Mouse (Mus musculus) erythroid progenitor cell, adult 5-6 weeks (primary cell): ENCODE results near the gene Pkp3. TPM values are rescaled to one million over a fixed set of nuclear protein-coding genes. Genes with fewer than 3 reads are reported as not detected.

Source experiments
- ATAC-seq: replicated peaks from 2 replicates; pipeline ENCODE4 v1.8.0; 2016; ENCODE audit warnings: moderate number of reproducible peaks, mild to moderate bottlenecking, moderate TSS enrichment, inconsistent platforms; ENCODE audit not compliant: poor library complexity, low FRiP score, severe bottlenecking
- total RNA-seq, 2 experiments: library from RNA; stranded (forward) in 1 of 2; stranded (reverse) in 1 of 2; fragments of 150-400 nt in 1 of 2; fragments of 186-747, 209-891 nt in 1 of 2; gene quantifications; 2 replicates each; pipeline versions ENCODE4 v1.2.3 to v1.2.4; 2015 to 2017; ENCODE audit warnings: low replicate concordance in 2 of 2

The Pkp3 gene
- total RNA-seq, 2 experiments from 2014 or later: 0.91 TPM; not detected in 1

DNA sequence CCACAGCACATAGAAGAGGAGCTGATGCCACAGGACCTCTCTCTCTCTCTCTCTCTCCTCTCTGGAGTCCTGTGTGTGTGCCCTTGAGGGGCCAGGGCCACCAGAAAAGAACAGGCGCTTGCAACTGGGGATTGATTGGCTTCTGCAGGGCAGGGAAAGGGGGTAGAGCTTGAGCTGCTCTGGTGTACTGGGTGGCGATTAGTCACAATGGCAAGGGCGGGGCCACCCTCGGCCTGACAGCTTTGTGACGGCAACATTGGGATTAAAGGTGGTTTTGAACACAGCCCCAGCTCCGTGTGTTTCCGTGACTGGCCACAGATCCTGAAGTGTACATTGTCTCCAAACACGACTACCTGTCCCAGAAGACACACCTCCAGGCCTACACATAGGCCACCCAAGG lies 12.2 kb downstream of the Pkp3 start:
- no peak for ATAC-seq

DNA sequence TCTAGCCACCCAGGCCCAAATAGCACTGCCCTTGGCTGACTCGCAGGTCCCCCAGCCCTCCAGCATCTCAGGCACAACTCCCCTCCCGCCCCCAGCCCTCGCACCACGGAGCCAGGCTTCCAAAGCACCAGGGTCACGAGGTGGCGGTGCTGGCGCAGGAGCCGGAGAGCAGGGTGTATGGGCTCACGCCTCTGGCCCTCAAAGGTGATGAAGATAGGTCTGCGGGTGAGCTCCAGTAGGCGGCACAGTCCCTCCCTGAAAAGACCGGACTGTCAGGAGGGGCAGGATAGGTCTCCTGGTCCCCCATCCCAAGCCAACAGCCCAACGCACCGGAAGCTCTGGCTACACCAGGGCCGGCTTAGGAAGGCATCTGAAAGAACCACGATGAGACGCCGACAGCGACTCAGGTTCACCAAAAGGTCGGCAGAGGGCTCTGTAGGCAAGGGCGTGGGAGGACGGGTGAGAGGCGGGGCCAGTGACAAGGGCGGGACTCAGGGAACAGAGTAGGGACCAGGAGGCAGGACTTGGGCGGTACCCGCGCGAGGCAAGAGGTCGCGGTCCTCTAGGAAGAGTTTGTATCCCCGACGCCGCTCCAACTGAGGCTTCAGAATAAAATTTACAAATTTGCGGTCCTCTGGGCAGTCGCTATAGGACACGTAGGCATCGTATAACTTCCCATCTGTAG lies 14.2 kb downstream of the Pkp3 start:
- peak; percentile 95 for ATAC-seq

DNA sequence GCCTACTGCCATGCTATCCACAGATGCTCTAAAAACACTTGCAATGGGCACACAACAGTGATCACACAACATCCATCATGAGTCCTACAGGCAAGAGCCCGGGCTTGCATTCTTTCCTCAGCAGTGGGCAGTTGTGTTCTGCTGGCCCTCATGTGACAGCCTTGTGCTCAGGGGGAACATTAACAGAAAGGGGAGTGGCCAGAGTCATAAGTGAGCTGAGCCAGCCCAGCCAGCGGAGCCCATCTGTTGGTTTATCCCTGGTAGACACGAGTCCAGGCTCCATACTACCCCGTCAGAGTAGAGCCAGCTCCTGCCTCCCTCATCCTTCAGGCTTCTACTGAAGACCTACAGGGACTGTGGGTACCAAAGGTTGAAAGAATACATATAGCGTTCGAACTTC lies 15.9 kb downstream of the Pkp3 start:
- ATAC-seq: no peak

DNA sequence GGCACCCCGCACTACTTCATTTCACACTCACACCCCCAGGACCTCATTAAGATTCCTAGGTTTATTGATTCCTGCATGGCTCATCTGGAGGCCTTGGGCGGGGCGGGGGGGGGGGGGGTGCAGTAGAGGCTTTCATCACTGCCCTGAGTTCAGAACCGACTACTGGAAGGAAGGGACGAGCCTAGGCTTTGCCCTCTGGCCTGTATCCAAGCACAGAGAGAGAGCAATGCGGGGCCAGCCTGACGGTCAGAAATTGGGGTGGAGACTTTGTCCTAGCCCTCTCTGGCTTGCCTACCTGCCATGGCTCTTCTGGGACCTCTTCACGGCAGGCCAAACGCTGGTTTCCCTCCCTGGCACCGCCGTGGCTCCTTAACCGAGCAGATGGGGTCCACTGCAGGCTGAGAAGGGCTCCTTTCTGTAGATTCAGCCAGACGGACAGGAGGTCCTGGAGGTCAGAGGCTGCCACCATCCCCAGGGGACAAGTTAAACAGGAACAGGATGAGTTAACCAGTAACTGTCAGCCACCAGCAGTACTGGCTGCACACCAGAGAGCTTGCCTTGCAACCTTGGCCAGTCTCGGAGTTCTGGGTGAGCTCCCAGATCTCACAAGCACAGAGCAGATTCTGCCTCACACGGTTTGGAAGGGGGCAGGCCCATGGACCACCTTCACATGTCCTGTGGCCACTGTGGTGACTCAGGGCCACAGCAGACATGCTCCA lies 16.6 kb downstream of the Pkp3 start:
- ATAC-seq: no peak

DNA sequence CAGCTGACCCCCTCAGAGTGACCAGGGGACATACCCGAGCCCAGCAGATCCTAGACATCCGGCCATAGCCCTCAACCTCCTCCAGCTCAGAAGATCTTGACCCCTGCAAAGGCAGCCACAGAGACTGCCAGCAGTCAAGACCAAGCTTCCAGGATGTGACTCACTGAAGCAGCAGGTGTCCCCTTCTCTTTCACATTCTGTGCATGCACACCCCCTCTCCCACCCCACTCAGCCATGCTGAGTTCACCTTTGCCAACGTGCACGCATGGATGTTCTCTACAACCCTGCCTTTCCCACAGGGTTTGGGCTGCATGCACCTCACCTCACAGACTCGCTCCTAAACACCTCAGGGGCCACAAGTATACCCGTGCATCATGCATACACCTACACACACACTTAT lies 18.0 kb downstream of the Pkp3 start:
- no peak for ATAC-seq

DNA sequence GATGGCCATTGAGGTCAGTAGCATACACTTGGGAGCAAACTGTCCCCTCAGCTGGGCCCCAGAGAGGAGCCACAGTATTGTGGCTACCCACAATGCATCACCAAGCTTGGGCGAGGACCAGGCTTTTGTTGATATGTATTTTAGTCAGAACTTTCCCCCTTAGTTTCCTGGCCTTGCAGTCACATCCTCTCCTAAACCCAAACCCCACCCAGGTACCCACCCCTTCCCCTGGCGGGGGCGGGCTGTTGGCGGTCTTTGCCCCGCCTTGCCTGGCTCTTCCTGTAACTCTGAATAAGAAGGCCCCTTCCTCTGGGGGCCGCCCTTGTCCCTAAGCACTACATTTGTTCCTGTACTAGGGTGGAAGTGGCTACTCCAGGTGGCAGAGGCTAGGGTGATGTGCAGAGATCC lies 18.6 kb downstream of the Pkp3 start:
- no peak for ATAC-seq

DNA sequence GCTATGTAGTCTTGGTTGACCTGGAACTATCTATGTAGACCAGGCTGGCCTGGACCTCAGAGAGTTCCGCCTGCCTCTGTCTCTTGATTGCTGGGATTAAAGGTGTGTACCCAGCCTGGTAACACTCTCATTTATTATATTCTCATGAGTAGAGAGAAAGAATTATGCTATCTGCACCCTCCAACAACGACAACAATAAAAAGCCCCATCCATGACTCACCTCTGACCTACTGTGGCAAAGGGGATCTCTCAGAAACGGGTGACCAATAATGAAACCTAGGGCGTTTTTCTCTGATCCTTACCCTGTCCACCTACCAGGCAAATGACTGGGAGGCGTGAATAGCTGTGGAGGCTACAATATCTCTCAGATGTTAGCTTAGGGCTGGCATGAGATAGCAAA lies 19.2 kb downstream of the Pkp3 start:
- ATAC-seq: no peak

DNA sequence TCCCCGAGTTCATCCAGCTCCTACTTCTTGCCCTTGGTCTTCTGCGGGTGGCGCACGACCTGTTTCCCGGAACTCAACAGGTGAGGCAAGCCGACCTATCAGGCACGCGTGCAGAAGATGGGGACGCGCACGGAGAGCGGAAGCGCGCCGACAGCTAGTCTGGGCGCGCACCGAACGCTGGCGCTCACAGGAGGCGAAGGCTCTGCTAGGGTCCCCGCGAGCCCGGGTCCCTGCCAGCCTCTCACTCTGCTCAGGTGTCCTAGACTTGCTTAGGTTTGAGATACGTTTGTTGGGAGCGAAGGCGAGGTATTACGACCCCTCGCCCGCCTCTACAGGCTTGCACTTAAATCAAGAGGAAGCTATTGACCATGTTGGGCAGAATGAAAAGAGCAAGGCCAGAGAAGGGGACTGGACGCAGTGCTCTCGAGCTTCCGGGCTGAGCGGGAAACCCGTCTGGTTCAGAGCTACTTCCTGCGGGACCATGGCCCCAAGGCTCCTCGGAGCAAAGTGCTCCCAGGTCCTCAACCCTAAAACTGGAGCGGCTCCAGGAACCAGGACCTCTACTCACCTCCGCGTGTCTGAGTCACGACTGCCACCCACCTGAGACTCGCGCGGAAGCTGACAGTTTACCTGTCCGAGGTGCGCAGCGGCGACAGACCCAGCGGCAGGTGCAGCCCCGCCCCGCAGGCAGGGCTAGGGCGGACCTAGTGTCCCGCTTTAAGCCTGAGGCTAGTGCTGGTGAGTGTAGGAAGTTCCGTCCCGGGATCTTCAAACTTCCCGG lies 22.1 kb downstream of the Pkp3 start, which contains the start of gene Sigirr:
TSS of gene Sigirr (minus strand) at position 662 of the 781 bp plus-strand sequence.
- ATAC-seq: no peak

DNA sequence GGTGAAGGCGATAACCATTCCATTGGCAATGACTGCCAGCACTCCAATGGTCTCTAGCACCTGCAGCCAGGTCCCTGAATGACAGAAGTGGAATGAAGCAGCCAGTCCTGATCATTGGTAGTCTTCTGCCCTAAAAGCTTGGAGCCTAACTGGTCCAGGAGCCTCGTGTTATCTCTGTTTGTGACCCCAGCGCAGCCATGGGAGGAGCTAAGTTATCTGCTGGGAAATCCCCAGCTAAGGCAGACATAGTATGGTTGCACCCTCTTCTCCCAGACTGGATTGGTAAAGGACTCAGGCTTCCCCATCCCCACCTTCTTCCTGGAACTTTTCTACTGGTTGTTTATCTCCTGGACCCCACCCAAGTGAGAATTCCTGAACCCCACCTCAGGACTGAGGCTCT lies 25.1 kb downstream of the Pkp3 start:
- peak; percentile 67; the same call in 1 of the 2 replicates for ATAC-seq

DNA sequence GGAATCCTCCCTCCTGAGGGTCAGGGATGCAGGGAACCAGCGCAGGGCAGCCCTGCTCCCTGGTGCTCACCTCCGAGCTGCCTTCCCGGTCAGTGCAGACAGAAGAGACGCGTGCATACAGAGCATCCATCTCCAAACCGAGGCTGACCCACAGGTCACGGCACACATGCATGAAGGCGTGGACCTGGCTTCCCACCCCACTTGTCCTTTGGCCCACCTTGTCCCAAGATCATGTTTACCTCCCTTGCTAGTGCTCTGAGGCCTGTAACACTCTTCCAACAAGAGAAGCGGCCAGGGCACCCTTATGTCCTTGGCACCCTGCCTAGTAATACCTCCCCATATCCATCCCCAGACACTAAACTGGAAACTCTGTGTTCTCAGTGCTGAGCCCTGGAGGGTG lies 37.9 kb downstream of the Pkp3 start:
- no peak for ATAC-seq

DNA sequence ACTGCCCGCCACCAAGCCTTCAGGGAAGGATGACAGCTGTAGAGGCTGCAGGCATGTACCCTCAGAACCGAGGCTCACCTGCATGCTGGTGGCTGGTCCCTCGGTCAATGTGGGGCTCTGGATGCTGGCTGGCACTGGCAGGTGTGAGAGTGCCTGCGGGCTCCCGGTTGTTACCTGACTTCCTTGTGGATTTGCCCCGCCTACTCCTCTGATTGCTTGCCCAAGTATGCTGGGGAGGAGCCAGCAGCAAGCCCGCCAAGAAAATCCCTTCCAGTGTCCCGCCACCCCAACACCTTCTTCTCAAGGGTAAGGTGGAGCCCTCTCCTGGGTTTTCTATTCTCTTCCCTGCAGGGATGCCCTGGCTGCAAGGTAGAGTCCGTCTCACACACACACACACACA lies 39.6 kb downstream of the Pkp3 start, which contains the start of gene Ano9:
TSS of gene Ano9 (minus strand) at position 171 of the 400 bp plus-strand sequence.
- ATAC-seq: no peak

DNA sequence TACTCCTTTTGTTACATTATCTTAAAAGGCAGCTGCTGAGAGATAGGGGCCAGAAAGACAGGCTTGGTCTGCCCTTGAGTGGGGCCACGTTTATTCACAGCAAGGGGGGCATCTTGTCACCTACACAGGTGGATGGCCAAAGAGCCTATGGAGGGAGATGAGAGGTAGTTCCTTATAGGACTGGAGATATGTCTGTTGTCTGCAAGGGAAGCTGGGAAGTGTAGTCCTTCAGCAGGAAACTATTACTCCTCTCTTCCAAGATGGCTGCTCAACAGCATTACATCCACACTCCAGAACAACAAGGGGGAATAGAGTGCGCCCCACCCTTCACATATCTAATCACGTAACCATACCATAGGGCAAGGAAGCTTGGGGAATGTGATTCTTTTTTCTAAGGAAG lies 41.5 kb downstream of the Pkp3 start:
- no peak for ATAC-seq

DNA sequence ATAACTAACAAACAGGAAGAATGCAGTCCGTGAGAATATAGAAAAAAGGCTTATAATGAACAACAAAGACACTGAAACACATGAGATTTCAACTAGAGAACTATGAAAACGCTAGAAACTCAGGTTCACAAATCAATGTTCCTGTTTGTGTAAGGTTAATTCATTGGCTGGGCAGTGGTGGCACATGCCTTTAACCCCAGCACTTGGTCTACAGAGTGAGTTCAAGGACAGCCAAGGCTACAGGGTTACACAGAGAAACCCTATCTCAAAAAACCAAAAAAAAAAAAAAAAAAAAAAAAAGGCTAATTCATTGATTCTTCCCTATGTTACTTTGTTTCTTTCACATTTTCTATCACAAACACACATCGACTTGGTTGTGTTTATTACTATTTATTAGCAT lies 42.6 kb downstream of the Pkp3 start:
- ATAC-seq: no peak

DNA sequence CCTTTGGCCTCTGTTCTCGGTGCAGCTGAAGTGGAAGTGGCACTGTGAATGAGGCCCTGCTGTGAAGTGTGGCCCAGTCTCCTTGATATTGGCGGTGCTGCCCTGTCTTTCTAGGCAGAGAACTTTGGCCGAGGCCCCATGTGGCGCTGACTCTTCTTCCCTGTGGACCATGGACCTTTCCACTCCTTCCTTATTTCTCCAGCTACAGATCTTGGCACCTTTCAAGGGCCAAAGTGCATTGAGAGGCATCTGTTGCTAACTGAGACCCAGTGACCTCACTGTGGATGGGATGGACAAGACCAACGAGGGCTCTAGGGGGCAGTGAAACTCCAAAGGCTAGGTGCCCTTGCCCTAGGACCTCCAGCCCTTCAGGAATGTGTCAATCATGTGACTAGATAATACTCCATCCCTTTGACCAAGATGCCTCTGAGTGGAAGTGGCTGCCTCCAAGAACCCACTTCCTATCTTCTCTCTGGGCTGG lies 43.1 kb downstream of the Pkp3 start:
- no peak for ATAC-seq

DNA sequence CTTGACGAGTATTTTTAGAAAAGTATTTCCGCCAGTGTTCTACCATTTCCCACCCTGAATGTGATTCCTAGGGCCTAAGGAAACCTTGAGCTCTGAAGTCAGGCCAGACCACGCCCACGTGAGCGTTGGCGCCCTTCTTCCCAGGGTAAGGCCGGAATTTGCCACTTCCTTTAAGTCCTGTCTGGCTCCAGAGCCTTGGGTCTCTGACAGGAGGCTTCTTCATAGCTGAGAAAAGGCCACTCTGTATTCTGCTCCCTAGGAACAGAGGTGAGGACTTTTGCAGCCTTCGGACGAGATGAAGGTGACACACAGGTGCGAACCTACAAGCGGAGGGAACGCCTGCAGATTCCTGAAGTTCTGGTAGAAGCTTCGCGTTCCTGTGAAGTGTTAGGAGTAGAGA lies 44.2 kb downstream of the Pkp3 start, which contains the start of gene Ptdss2:
TSS of gene Ptdss2 (plus strand) at position 138 of the 400 bp plus-strand sequence.
- no peak for ATAC-seq

DNA sequence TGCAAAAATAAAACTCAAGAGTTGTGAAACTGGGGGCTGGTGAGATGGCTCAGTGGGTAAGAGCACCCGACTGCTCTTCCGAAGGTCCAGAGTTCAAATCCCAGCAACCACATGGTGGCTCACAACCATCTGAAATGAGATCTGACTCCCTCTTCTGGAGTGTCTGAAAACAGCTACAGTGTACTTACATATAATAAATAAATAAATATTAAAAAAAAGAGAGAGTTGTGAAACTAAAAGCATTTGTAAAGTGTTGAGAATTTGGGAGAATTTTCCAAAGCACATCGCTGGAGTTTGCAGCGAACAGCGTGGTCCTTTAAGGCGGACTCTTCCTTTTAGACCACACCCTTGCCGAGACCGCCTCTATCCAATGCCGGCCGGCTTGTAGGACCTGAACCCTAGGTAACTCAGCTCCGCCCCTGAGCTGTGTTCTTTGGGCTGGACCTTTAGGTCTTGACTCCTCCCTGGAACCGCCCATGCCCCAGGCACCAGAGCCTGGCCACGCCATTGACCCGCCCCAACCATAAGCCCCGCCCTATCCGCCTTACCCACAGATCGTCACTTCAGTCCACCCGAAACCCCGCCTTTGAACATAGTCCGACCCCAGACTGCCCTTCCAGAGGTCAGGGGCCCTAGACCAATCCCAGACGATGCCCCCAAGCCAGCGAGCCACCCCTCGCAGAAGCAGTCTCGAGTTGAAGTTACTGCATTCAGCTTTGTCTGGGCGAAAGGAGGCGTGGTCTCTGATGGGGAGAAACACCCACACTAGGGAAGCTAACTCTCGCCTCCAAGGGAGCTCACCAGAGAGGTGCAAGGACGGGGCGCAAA lies 44.9 kb downstream of the Pkp3 start:
- peak; percentile 92 for ATAC-seq

DNA sequence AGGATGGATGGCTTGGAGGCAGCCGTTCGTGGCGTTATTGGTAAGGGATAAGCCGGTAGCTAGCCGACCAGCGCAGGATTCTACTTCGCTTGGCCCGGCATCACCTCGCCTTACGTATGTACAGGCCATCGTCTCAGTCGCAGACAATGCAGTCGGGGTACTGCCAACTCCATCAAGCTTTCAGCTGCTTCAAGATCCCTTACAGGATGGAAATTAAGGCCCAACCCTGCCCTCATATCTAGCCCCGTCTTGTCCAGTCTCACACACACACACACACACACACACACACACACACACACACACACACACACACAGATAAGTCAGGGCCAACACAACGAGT lies 45.5 kb downstream of the Pkp3 start:
- peak; percentile 35 for ATAC-seq

DNA sequence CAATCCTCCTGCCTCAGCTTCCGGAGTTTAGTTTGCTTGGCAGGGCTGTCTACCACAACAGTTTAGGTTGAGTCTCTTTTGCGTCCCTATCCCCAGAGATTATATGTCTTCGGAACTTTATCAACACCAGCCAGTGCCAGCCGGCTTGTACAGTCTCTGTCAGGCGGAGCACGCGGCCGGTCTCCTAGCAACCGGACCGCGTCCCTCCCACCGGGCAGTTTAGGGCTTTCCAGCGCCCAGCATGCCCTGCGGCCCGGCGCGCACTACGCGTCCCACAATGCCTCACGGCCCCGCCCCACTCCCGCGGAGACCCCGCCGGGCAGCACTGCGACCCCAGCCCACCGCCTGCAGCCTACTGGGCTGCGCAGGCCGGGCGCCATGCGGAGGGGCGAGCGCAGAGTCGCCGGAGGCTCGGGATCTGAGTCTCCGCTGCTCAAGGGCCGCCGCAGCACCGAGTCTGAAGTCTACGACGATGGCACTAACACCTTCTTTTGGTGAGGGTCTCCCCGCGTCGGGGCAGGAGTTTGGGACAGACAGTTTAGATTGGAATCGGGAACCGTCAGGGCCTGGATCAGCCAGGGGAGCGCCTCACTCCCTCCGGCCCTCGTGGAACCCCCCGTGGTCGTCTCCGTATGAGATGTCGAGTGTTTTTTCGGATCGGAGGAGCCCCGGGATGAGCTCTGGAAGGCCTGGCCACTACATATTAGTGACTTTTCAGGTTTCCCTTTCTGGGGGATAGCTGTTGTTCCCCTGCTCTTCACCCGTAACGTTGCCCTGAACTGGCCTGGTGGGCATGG lies 53.2 kb downstream of the Pkp3 start:
- ATAC-seq: peak; percentile 77
